Mouse (Mus musculus) forebrain, embryonic 16.5 days (tissue): Measurements from ENCODE around the gene Eef1akmt3. TPM values are rescaled to one million over a fixed set of nuclear protein-coding genes. Genes with fewer than 3 reads are reported as not detected.
"Not testable (repeated sequence)": the region's sequence is repeated elsewhere in the genome, so short reads cannot be mapped to it uniquely, and the experiment has no call there.

Source experiments
- ATAC-seq: fragments of 200-750 bp; cut with Nextera tagmentation; 2 replicates; pipeline ENCODE4 v1.8.0; 2017; ENCODE audit warnings: mild to moderate bottlenecking, moderate library complexity
- H3K27ac ChIP-seq: fragments of 300-500 bp; sonication (generic); 2 replicates; pipeline ENCODE4 v1.5.1; 2014; ENCODE audit warnings: low read length, control low read depth
- H3K27me3 ChIP-seq: fragments of 300-500 bp; sonication (generic); replicated peaks from 2 replicates; pipeline ENCODE4 v1.6.1; 2014; ENCODE audit warnings: low read length; ENCODE audit not compliant: control insufficient read depth, insufficient read depth
- H3K36me3 ChIP-seq: fragments of 300-500 bp; sonication (generic); 2 replicates; pipeline ENCODE4 v1.6.1; 2014; ENCODE audit not compliant: control insufficient read depth, insufficient read depth
- H3K4me1 ChIP-seq: fragments of 300-500 bp; sonication (generic); replicated peaks from 2 replicates; pipeline ENCODE4 v1.6.1; 2014; ENCODE audit warnings: low read length; ENCODE audit not compliant: control insufficient read depth, insufficient read depth
- H3K4me2 ChIP-seq: fragments of 300-500 bp; sonication (generic); 2 replicates; pipeline ENCODE4 v1.6.1; 2014; ENCODE audit warnings: mild to moderate bottlenecking, low read length, control low read depth
- H3K4me3 ChIP-seq: fragments of 300-500 bp; sonication (generic); replicated peaks from 2 replicates; pipeline ENCODE4 v1.5.1; 2014; ENCODE audit warnings: mild to moderate bottlenecking, low read length, control low read depth
- H3K9ac ChIP-seq: fragments of 300-500 bp; sonication (generic); replicated peaks from 2 replicates; pipeline ENCODE4 v1.6.1; 2014; ENCODE audit warnings: low read depth, low read length, control low read depth
- H3K9me3 ChIP-seq: fragments of 300-500 bp; sonication (generic); 2 replicates; pipeline ENCODE4 v1.6.1; 2016; ENCODE audit warnings: low read length; ENCODE audit not compliant: control insufficient read depth
- WGBS: fragments of 180-500 bp; shearing (Covaris S2); extraction: QIAGEN DNeasy Blood & Tissue Kit; methylation state at CpG from one replicate; pipeline ENCODE4 v1.1.7; 2014; 5-methylcytosine and 5-hydroxymethylcytosine counted together
- polyA plus RNA-seq: library from polyadenylated mRNA; unstranded; fragments of >200 nt; fragmentation: Nextera tagmentation; extraction: Ambion mirVana; gene quantifications from 2 replicates; pipeline ENCODE4 v1.2.1, GENCODE M21; 2015

The Eef1akmt3 gene
- polyA plus RNA-seq, 1 experiment from 2014 or later: 0.18 TPM

DNA sequence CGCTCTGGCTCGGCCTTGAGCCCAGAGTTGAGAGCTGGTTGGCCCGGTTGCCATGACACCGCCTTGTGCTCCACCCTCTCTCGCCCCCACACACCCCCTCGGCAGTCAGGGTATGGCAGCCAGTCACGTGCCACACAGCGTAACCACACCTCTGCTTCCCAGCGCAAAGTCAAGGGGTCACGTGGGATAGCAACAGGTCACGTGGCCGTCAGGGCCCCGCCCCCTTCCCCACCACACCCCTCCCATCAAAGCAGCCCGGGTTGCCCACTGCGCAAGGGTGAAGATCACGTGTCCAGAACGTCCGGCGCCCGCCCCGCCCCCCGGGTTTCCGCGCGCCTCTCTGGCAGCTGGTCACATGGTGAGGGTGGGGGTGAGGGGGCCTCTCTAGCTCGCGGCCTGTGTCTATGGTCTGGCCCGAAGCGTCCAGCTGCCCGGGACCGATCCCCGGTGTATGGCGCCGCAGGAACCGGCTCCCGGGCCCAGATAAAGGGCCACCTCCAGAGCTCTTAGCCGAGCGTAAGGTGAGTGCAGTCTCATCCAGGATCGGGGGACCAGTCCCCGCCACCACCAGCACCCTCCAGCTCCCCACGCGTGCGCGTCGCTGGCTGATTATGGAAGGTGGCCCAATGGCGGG, 22.0 kb upstream of the Eef1akmt3 start, which contains the start of gene Cdk4:
Cdk4 (plus strand) TSS at position 296 of the 634 bp plus-strand sequence.
- Histone ChIP-seq H3K9me3 (no peaks in the 10 kb centered on the region), H3K9ac (peak within 1 kb of the TSS; percentile 94), H3K4me3 (peak within 1 kb of the TSS; percentile 85), H3K4me2 (peak within 1 kb of the TSS; percentile 87), H3K4me1 (peaks cover 39% of the 10 kb centered on the region), H3K27me3 (no peaks in the 10 kb centered on the region), H3K27ac (peak within 1 kb of the TSS; percentile 91), H3K36me3 (peaks cover 33% of the 10 kb centered on the region)
- peak; percentile 86 for ATAC-seq
- 0% methylated on average over 45 of the region's 46 CpGs for WGBS

GRCm38 (mm10) chr10:127062503-127062902, 21.2 kb upstream of the Eef1akmt3 start:
- 76% methylated on average over 5 of the region's 5 CpGs for WGBS
- Histone ChIP-seq H3K4me3 (no peak overlapping the region; the same call in 1 of the 2 replicates), H3K36me3 (peaks cover 25% of the 10 kb centered on the region), H3K4me1 (peaks cover 41% of the 10 kb centered on the region), H3K27me3 (no peaks in the 10 kb centered on the region), H3K27ac (peak overlapping the region; percentile 87), H3K9ac (no peak overlapping the region), H3K9me3 (no peaks in the 10 kb centered on the region), H3K4me2 (no peak overlapping the region; the same call in 1 of the 2 replicates)
- ATAC-seq: no peak

- WGBS: 92% methylated on average over 4 of the region's 4 CpGs
Measured at GRCm38 (mm10) chr10:127062101-127062500, 20.8 kb upstream of the Eef1akmt3 start.

DNA sequence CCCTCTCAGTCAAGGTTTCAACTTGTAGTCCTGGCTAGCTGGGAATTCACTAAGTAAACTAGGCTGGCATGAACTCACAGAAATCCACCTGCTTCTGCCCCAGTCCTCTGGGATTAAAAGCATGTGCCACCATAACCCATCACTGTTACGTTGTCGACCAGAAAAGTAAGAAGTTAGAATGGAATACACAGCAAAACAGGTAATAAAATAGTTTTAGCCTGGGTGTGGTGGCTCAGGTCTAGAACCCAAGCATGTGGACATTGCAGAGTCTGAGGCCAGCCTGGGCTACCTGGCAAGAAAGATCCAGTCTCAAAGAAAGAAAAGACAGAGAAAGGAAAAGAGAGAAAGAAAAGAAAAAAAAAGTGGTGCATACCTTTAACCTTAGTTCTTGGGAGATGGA, 20.2 kb upstream of the Eef1akmt3 start:
- Histone ChIP-seq H3K36me3 (peaks cover 16% of the 10 kb centered on the region), H3K27me3 (no peaks in the 10 kb centered on the region), H3K27ac (peak overlapping the region; percentile 97), H3K9ac (no peak overlapping the region), H3K4me3 (no peak overlapping the region), H3K4me2 (peak overlapping the region; percentile 83), H3K4me1 (peaks cover 41% of the 10 kb centered on the region), H3K9me3 (no peaks in the 10 kb centered on the region)
- ATAC-seq: no peak
- 62% methylated on average over 2 of the region's 2 CpGs for WGBS

More at GRCm38 (mm10) chr10:127062101-127062500, 20.8 kb upstream of the Eef1akmt3 start:
- not testable (repeated sequence) for H3K4me2 ChIP-seq, ATAC-seq, H3K4me3 ChIP-seq, H3K27ac ChIP-seq, H3K27me3 ChIP-seq, H3K9me3 ChIP-seq, H3K9ac ChIP-seq
- Histone ChIP-seq H3K4me1 (peaks cover 41% of the 10 kb centered on the region), H3K36me3 (peaks cover 21% of the 10 kb centered on the region)

DNA sequence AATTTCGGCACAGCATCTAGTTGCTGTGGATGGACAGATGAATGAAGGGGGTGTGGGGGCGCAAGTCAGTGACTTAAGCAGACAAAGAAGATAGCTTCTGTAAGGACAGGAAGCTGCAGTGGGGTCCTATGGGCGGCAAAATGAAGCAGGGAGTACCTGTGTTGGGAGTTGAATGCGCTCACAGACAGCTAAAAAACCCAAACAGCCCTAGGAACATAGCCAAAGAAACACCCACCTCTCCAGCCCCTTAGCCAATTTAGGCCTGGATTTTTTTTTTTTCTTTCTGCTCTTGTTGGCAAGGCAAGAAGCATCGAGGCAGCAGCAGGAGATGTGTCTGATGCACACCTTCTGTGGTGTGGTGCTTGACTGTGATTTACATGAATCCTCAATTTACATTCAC, 19.8 kb upstream of the Eef1akmt3 start:
- Histone ChIP-seq H3K4me3 (peak overlapping the region; percentile 89), H3K9ac (peak overlapping the region; percentile 96), H3K4me2 (peak overlapping the region; percentile 83), H3K27ac (peak overlapping the region; percentile 97), H3K36me3 (peaks cover 17% of the 10 kb centered on the region), H3K4me1 (peaks cover 41% of the 10 kb centered on the region), H3K27me3 (no peaks in the 10 kb centered on the region), H3K9me3 (no peaks in the 10 kb centered on the region)
- WGBS: 19% methylated on average over 5 of the region's 5 CpGs
- no peak for ATAC-seq

DNA sequence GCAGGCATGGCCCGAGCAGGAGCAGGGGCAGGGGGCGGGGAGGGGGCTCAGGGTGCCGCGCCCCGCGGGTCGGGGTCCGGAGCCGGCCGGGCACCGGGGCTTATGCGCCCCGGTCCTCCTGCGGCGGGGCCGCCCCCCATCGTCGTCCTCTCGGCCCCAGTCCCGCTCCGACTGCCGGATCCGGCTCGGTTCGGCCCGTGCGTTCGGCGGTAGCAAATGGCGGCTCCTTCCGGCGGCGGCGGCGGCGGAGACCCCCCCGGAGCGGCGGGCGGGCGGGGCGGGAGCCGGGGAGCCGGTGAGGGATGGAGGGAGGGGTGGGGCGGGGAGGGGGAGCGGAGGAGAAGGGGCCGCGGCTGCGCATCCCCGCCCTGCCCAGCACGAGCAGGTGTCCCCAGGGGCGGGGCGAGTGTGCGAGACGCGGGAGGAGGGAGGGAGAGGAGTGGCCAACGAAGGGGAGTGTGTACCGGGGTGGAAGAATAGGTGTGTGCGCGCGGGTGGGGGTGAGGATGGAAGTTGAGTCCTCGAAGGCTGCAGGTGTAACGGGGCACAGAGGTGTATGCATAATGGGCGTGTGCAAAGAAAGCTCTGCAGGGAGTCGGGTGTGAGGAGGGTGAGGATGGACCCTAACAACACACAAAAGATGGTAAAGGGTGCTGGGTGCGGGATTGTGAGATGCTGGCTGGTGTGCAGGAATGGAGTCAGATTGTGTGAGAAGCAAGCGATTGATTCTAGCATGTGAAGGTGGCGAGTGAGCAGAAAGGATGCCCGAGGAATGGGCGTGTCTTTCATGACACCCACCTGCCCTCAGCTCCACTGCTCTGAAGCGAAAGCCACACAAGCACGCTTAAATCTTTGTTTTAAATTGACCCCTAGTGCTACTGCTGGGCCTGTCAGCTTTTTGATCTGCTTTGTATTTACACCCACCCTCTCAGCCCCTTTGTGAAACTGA, 18.9 kb upstream of the Eef1akmt3 start, which contains the start of gene March9:
March9 (minus strand) TSS at position 217 of the 949 bp plus-strand sequence.
- Histone ChIP-seq H3K27ac (peak within 1 kb of the TSS; percentile 97), H3K9ac (peak within 1 kb of the TSS; percentile 96), H3K4me1 (peaks cover 41% of the 10 kb centered on the region), H3K4me3 (peak within 1 kb of the TSS; percentile 89), H3K9me3 (no peaks in the 10 kb centered on the region), H3K27me3 (no peaks in the 10 kb centered on the region), H3K4me2 (peak within 1 kb of the TSS; percentile 83), H3K36me3 (peaks cover 11% of the 10 kb centered on the region)
- peak; percentile 47 for ATAC-seq
- 0% methylated on average over 54 of the region's 72 CpGs for WGBS

- peaks cover 37% of the 10 kb centered on the region for H3K4me1 ChIP-seq
- 1% methylated on average over 40 of the region's 92 CpGs for WGBS
- H3K27me3 ChIP-seq: no peaks in the 10 kb centered on the region
- peaks cover 12% of the 10 kb centered on the region for H3K36me3 ChIP-seq
- peak overlapping the region; percentile 83 for H3K4me2 ChIP-seq
- peak overlapping the region; percentile 97 for H3K27ac ChIP-seq
- peak overlapping the region; percentile 96 for H3K9ac ChIP-seq
- no peaks in the 10 kb centered on the region for H3K9me3 ChIP-seq
- peak overlapping the region; percentile 89 for H3K4me3 ChIP-seq
- 0 out of 2 replicates have a peak, but pooled peaks have one; percentile 2 for ATAC-seq
Measured at GRCm38 (mm10) chr10:127059174-127059967, 18.1 kb upstream of the Eef1akmt3 start.

GRCm38 (mm10) chr10:127058708-127059107, 17.4 kb upstream of the Eef1akmt3 start:
- no peak for ATAC-seq
- Histone ChIP-seq H3K27me3 (no peaks in the 10 kb centered on the region), H3K36me3 (peaks cover 14% of the 10 kb centered on the region), H3K9ac (peak overlapping the region; percentile 96), H3K4me1 (peaks cover 37% of the 10 kb centered on the region), H3K27ac (peak overlapping the region; percentile 97), H3K4me3 (peak overlapping the region; percentile 89), H3K9me3 (no peaks in the 10 kb centered on the region), H3K4me2 (peak overlapping the region; percentile 83)
- WGBS: 2% methylated on average over 8 of the region's 8 CpGs
